Mouse (Mus musculus) olfactory bulb, adult 2 months (tissue): ENCODE measurements around the gene Emc9.

ENCODE experiments used
- CTCF ChIP-seq: fragments of 200-500 bp; IDR thresholded peaks from 2 replicates; pipeline ENCODE4 v1.5.1; 2012; ENCODE audit warnings: low read depth, mild to moderate bottlenecking, low read length, moderate library complexity; ENCODE audit not compliant: insufficient read depth
- POLR2A ChIP-seq: fragments of 200-500 bp; IDR thresholded peaks from 2 replicates; pipeline ENCODE4 v1.6.1; 2012; ENCODE audit warnings: mild to moderate bottlenecking, low read depth, low read length, moderate library complexity; ENCODE audit not compliant: insufficient read depth

DNA sequence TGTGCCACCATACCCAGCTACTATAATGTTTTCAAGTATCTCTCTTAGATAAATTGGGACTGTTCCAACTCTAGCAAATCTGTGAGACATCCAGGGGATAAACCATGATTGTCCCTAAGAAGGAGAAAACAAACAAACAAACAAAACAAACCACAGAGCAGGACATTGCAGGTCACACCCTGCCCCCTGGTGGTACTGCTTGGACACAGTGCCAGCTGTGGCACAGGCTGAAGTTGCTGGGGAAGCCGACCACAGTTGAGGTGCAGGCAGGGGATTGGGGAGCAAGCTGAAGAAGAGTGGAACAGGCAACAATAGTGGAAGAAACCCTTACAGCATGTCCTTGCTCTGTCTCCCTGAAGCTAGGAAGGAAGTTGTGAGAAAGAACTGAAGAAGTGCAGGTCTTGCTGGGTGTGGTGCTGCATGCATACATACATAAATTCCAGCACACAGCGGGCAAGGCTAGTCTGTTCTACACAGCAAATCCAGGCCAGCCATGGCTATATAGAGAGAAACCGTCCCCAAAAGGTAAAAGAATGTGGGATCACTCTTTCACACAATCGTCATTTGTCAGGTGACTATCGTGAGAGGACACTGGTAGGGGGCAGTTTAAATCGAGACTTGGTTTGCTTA, 48.9 kb downstream of the Emc9 start:
- TF ChIP-seq CTCF (peak; percentile 68), POLR2A (no peak)
